Mouse (Mus musculus): Measurements from ENCODE around the gene Snrpa1.

The Snrpa1 gene

DNA sequence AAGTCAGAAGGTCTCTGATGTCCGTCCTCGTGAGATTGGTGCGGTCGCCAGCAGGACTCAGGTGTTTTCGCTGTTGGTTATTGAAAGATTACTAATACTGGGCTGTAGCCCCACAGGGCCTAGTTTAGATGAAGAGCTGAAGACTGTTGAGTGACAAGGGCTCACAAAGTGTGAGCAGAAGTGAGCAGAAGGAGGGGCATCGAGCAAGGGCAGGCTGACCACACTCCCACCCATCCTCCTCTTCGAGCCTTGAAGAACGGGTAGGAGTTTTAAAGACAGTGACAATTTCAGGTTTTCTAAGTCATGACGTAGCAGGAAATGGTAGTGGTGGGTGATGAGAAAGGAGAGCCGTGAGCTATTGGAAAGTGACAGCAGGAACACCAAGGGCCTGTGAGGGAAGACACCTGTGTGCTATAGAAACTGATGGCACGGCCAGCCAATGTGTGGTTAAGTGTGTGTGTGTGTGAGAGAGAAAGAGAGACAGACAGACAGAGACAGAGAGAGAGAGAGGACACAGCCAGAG lies 57.1 kb downstream of the Snrpa1 start:
- no peak for DNase-seq

GRCm38 (mm10) chr7:66116906-66117482 lies 58.2 kb downstream of the Snrpa1 start:
- peak; percentile 32 for DNase-seq

GRCm38 (mm10) chr7:66118046-66118445 lies 59.2 kb downstream of the Snrpa1 start:
- DNase-seq = no peak

GRCm38 (mm10) chr7:66118796-66119195 lies 60.0 kb downstream of the Snrpa1 start:
- DNase-seq = no peak

DNA sequence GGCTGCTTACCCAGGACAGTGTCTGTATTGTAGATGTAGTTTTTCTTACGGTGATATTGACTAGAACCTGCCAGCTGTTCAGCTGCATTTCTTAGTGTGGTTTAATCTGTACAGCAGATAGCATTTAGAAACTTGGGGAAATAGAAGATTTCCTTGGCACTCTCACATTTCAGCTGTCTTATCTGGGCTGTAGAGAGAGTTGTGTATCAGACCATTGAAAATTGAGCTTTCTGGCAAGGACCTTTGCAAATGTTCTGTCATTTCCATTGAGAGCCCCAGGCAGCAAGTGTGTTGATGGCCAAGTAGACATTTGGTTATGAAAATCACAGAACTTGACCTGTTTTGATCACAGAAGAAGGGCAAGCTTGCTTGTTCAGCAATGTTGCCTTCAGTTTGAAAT lies 61.3 kb downstream of the Snrpa1 start:
- DNase-seq = no peak

GRCm38 (mm10) chr7:66120702-66121396 lies 62.0 kb downstream of the Snrpa1 start:
- DNase-seq = no peak

Data from lung, postnatal 14 days (tissue).